Mouse (Mus musculus) adrenal gland (tissue): ENCODE results near the gene Igflr1.

Experiments used
- intact Hi-C: fragments of 180-260 bp; cut with DNase I; formaldehyde crosslinking; loops from one replicate; pipeline ENCODE4 v1.15.1; 2025
- microRNA-seq, 2 experiments: library from miRNA; unstranded; fragments of <30 nt; microRNA quantifications; one replicate each; pipeline ENCODE4; 2019

The Igflr1 gene

GRCm38 (mm10) chr7:30610043-30610442 lies 44.8 kb downstream of the Igflr1 start:
- intact Hi-C loops = no loop called here

- intact Hi-C loops = loop anchor here (2.0 kb wide), 1 partner anchor 24 kb away; the partner anchor contains the start of gene Kmt2b
Measured at GRCm38 (mm10) chr7:30612654-30613402, 47.6 kb downstream of the Igflr1 start, which contains the start of gene Upk1a. TSS of gene Upk1a (minus strand) at chr7:30612847.

GRCm38 (mm10) chr7:30613529-30614112 lies 48.4 kb downstream of the Igflr1 start:
- intact Hi-C loops = loop anchor here (2.0 kb wide), 1 partner anchor 25 kb away; the partner anchor contains the start of gene Kmt2b

GRCm38 (mm10) chr7:30614454-30614853 lies 49.2 kb downstream of the Igflr1 start:
- intact Hi-C loops = no loop called here

GRCm38 (mm10) chr7:30615049-30615760 lies 50.0 kb downstream of the Igflr1 start:
- intact Hi-C loops = no loop called here

Small RNAs within 50 kb of the gene (microRNA-seq; reads per million reads assigned to microRNA genes)
- gene Gm38670 (0.80 to 1.4 reads per million in 2 experiments), gene Mir3569 (0 to 0.37 reads per million in 2 experiments)
